Mouse (Mus musculus) heart, postnatal 36 days (tissue): Measurements from ENCODE around the gene Cds2. TPM values are rescaled to one million over a fixed set of nuclear protein-coding genes. Genes with fewer than 3 reads are reported as not detected.
A peak's percentile ranks its signal among the peaks of the same experiment; 100 is the strongest.

ENCODE experiments used
- DNase-seq, 2 experiments: peaks; one replicate each; pipeline ENCODE4 v3.0.0; 2021 to 2022
- intact Hi-C: fragments of 180-260 bp; cut with DNase I; formaldehyde crosslinking; loops from one replicate; pipeline ENCODE4 v1.15.1; 2025
- total RNA-seq, 2 experiments: library from RNA; stranded (reverse); gene quantifications; 2 replicates each; pipeline ENCODE4 v1.2.3; 2021

Gene Cds2
- total RNA-seq, 2 experiments from 2014 or later: 80.8 to 84.3 TPM

- peak in 1 of 2 experiments; percentile 47 for DNase-seq
- intact Hi-C loops: loop anchor here (2.0 to 10.0 kb wide), 6 partner anchors 15 to 451 kb away; partner anchors contain the start of gene Prokr2
These were observed 695 bp downstream of the Cds2 start for GRCm38 (mm10) chr2:132263421-132264265.

DNA sequence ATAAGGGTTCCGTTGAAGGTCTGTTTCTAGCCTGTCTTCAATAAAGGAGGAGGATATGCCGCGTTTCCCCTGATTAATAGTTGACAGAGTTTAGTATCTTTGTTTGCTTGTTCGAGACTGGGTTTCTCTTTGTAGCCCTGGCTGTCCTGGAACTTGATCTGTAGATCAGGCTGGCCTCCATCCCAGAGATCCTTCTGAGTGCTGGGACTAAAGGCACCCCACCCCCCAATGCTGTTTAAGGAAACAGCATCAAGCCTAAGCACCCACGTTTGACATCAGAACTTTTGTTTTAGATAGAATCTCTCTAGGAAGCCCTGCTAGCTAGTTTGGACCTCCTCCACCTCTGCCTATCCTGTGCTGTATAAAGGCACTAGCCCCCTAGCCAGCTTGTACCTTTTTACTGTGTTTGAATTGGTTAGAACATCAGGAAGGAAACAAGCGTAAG, 1.3 kb downstream of the Cds2 start:
- DNase-seq: no peak
- intact Hi-C loops: loop anchor here (2.0 to 10.0 kb wide), 3 partner anchors 15 to 451 kb away; partner anchors contain the start of gene Prokr2

- DNase-seq: no peak
- intact Hi-C loops: loop anchor here (2.0 to 10.0 kb wide), 2 partner anchors 14 to 450 kb away; no protein-coding TSS in a partner anchor
These were observed 2.2 kb downstream of the Cds2 start for GRCm38 (mm10) chr2:132265196-132265595.

DNA sequence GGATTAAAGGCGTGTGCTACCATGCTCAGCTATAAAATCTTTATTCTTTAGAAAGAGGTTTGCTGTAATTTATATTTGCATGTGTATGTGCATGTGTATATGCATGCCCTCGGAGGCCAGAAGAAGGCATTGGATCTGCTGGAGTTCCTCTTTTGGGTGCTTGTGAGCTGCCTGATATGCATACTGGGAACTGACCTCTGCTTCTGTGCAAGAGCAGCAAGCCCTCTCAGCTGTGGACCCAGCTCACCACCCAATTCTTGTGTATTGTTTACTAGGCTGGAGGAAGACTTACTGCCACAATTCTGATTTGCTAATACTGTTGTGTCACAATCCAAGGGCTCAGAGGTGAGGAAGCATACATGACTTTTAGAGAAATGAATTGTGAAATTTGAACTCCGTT, 3.1 kb downstream of the Cds2 start:
- DNase-seq: no peak
- intact Hi-C loops: loop anchor here (10.0 kb wide), 1 partner anchor 449 kb away; no protein-coding TSS in a partner anchor

DNA sequence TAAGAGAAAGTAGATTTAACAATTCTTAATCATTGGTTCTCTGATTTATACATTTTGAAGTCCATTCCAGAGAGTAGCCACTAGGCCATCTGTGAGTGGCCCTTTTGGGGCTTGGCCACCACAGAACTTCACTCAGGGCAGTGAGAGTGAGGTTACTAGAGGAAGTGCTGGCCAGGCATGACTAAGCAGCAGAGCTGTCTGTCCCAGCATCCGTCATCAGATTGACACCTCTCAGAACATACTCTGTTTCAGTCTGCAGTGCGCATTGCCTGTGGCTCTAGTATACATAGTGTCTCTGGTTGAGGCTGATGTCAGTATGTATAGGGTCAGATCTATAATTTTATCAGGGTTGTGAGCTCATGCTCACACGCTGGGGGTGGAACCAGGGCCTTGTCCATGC, 6.3 kb downstream of the Cds2 start:
- intact Hi-C loops: loop anchor here (10.0 kb wide), 1 partner anchor 446 kb away; no protein-coding TSS in a partner anchor
- DNase-seq: no peak

DNA sequence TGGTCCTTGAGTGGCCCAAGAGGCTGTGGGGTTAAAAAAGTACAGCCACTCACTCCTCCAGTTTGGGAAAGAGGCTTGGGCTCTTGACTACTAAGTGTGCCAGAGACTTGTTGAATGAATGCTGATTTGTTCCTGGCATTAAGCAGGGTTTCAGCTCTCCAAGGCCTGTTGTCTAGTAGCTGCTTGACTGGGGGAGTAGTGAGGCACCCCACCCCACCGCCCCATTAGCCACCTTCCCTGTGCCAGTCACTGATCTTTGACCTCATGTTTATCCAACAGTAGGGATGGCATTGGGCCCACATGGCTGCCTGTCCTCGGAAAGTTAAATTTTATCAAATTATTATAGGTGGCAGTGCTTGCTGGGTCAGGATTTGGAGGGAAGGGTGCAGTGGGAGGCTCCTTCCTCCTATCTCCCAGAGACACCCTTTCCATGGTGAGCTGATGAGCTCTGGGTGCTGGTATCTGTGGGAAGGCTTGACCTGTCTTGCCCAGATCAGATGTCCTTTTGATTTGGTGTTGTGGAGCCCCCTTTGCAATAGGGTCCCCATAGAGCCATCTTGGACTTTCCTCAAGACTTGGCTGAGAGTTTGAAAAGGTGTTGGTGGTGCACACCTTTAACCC, 7.5 kb downstream of the Cds2 start:
- no peak for DNase-seq
- intact Hi-C loops: loop anchor here (2.0 kb wide), 1 partner anchor 14 kb away; no protein-coding TSS in a partner anchor

- intact Hi-C loops: no loop called here
- no peak for DNase-seq
These were observed 9.9 kb downstream of the Cds2 start for GRCm38 (mm10) chr2:132272694-132273389.

GRCm38 (mm10) chr2:132275527-132275926, 12.6 kb downstream of the Cds2 start:
- no peak for DNase-seq
- intact Hi-C loops: no loop called here

GRCm38 (mm10) chr2:132276249-132276648, 13.3 kb downstream of the Cds2 start:
- DNase-seq: no peak
- intact Hi-C loops: no loop called here

DNA sequence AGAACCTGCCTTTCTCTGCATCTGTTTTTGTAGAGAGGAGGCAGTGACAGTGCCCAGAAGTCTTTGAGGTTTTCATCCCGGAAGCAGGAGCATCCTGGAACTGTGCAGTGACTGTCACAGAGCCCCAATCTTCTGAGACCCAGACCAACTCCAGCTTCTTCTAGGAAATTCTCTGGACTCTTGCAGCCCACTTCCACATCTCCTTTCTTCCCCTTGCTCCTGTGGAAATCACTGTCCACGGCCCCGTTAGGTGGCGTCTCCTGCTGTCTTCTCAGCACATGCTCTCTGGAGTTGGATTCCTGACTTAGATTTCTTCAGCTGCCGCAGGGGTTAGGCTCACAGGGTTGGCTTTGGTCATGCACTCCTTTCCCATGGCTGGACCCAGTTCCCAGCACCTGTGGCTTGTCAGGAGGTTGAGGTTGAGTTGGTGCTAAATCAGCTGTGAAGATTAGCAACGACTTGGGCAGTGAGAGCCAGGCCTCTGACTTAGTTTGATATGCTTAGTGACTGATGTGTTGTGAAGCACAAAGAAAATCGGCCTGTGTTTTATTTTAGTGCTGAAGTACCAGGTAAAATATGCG, 15.4 kb downstream of the Cds2 start:
- intact Hi-C loops: loop anchor here (2.0 kb wide), 1 partner anchor 14 kb away; no protein-coding TSS in a partner anchor
- DNase-seq: no peak

GRCm38 (mm10) chr2:132279336-132279882, 16.5 kb downstream of the Cds2 start:
- DNase-seq: no peak
- intact Hi-C loops: loop anchor here (2.0 kb wide), 1 partner anchor 15 kb away; no protein-coding TSS in a partner anchor

DNA sequence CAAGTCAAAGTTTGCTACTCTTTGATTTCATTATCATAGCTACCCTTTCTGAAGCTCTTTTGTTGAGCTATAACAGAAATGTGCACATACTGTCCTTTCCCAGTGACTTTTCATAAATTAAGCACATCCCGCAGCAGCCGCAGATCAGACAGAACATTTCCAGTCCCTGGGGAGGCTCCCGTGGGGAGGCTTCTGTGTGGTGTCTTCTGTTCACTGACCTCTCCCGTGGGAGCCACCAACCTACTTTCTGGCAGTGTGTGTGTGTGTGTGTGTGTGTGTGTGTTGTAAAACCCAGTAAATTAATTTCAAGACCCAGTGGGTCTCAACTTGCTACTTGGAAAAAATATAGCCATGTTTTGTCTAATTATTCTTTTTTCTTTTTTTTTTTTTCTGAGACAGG, 17.0 kb downstream of the Cds2 start:
- DNase-seq: no peak
- intact Hi-C loops: loop anchor here (2.0 to 10.0 kb wide), 2 partner anchors 15 to 295 kb away; no protein-coding TSS in a partner anchor

DNA sequence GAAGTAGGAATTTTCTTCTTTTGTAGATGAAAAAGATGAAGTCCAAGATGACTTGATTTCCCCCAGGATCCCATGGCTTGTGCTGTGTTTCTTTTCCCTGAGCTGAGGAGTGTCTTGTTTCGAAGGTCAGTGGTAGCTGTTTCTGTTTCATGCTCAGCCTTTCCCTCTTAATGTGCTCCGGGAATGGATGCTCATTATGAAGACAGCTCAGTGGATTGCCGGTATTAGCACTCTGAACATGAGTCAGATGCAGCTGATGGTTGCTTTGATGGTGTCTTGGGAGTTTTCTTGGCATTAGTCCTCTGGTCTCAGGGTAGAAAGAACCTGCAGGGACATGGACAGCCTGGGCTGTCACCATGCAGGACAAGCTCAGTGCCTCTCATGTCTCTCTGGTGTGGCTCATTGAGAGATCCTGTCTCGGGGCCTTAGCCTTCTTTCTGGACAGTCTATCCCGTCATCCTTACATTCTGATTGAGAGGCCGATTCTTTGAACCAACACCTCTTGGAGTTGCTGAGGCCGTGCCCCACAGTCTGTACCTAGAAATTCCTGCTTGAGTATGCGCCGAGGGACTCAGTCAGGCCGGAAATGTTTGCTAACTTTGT, 17.7 kb downstream of the Cds2 start:
- intact Hi-C loops: loop anchor here (10.0 kb wide), 1 partner anchor 294 kb away; no protein-coding TSS in a partner anchor
- DNase-seq: no peak

- intact Hi-C loops: loop anchor here (10.0 kb wide), 1 partner anchor 293 kb away; no protein-coding TSS in a partner anchor
These were observed 18.9 kb downstream of the Cds2 start for GRCm38 (mm10) chr2:132281560-132282452.

GRCm38 (mm10) chr2:132282453-132283174, 19.7 kb downstream of the Cds2 start:
- intact Hi-C loops: loop anchor here (10.0 kb wide), 1 partner anchor 292 kb away; no protein-coding TSS in a partner anchor
- DNase-seq: peak in 1 of 2 experiments; percentile 28

More at GRCm38 (mm10) chr2:132281560-132282452, 18.9 kb downstream of the Cds2 start:
- no peak for DNase-seq

GRCm38 (mm10) chr2:132283236-132284070, 20.5 kb downstream of the Cds2 start:
- DNase-seq: no peak
- intact Hi-C loops: loop anchor here (2.0 to 10.0 kb wide), 2 partner anchors 13 to 291 kb away; no protein-coding TSS in a partner anchor
